Mouse (Mus musculus): ENCODE results near the gene Shisal2b.

GRCm38 (mm10) chr13:104825470-104825869 is 38.2 kb downstream of the Shisal2b start:
- no peak for TF ChIP-seq CTCF (IDR thresholded peaks at IDR 0.05; ENCODE audit: extremely low read depth, insufficient read depth, insufficient read length, insufficient replicate concordance)
- no peak for TF ChIP-seq POLR2A (IDR thresholded peaks at IDR 0.05; ENCODE audit: low read depth, low read length)

All from spleen, adult 2 months (tissue).